ENCODE assay signal across 23 mouse cellular contexts in the genomic region with DNA sequence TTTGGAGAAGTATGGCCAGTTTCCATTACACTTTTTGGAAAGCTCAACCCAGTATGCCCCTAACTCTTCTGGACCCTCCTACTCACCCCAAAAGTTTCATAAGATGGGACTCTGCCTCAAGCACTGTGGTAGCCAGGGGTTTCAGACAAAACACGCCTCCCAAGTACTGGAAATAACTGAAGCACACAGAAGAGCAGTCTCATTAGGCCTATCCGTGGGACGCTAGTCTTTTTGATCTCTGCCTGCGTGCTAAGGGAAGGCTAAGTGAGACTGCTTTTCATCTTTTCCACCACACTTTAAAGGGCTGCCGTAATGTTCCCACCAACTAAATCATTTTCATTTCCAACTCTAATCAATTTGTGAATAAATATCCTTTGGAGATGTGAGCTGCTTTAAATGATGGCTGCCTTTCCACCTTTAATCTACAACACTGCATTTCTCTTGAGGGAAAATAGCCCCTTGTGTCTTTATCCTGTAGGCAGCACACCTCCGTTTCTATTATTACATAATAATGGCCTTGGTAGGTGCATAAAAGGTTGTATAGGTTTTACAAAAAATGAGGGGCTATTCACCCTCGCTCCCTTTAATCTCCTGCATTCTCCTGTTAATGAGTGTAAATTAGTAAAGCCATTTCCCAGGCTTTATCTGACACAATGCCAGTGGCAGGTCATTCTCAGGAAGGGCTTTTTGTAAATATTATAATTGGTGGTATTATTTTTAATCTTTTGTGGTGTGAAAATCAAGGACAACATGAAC.
"Had no signal": no experiment of that assay in that cellular context is flagged by ENCODE, and none has a peak within 500 bp of the region (broad histone marks: within the 10 kb centered on the region; RNA-seq: fewer than 3 reads in every experiment).

No protein-coding gene starts in this region.

- H3K27me3 ChIP-seq: limb, embryonic 13.5 days; liver, embryonic 12.5 days; liver, embryonic 15.5 days; lung, embryonic 15.5 days; megakaryocyte, embryonic 14.5 days; stomach, embryonic 15.5 days had no signal

- H3K4me1 ChIP-seq: limb, embryonic 13.5 days; liver, embryonic 12.5 days; liver, embryonic 15.5 days; lung, embryonic 15.5 days; megakaryocyte, embryonic 14.5 days; stomach, embryonic 15.5 days had no signal

- H3K9ac ChIP-seq: limb, embryonic 13.5 days; liver, embryonic 12.5 days; liver, embryonic 15.5 days; lung, embryonic 15.5 days; stomach, embryonic 15.5 days had no signal

- ATAC-seq: intestine, embryonic 16.5 days; liver, embryonic 12.5 days had no signal

- H3K36me3 ChIP-seq: limb, embryonic 10.5 days; limb, embryonic 13.5 days; liver, embryonic 12.5 days; liver, embryonic 15.5 days; lung, embryonic 15.5 days; stomach, embryonic 15.5 days had no signal

- H3K4me3 ChIP-seq: limb, embryonic 10.5 days; limb, embryonic 13.5 days; liver, embryonic 12.5 days; liver, embryonic 15.5 days; lung, embryonic 15.5 days; megakaryocyte, embryonic 14.5 days; stomach, embryonic 15.5 days had no signal

- H3K4me2 ChIP-seq: limb, embryonic 13.5 days; liver, embryonic 12.5 days; liver, embryonic 15.5 days; lung, embryonic 15.5 days; midbrain, embryonic 11.5 days; stomach, embryonic 15.5 days had no signal

- DNase-seq: kidney, adult 18-20 months; kidney, adult 9 months; kidney, postnatal 25 days; layer of hippocampus, adult 9-11 months; liver; lung, adult 18-20 months; lung, postnatal 10 days; lung, postnatal 36 days; right cerebral cortex, postnatal 25 days; spleen, adult 18-20 months; thymus, adult 2 months; thymus, postnatal 14 days; thymus, postnatal 4 days had no signal

- H3K27ac ChIP-seq: kidney, postnatal 0 days; limb, embryonic 10.5 days; limb, embryonic 13.5 days; liver, embryonic 12.5 days; liver, embryonic 15.5 days; lung, embryonic 15.5 days; stomach, embryonic 15.5 days had no signal

- H3K9me3 ChIP-seq: limb, embryonic 10.5 days; limb, embryonic 13.5 days; liver, embryonic 12.5 days; liver, embryonic 15.5 days; lung, embryonic 15.5 days; stomach, embryonic 15.5 days had no signal
